Mouse (Mus musculus): ENCODE results near the gene Ercc2. TPM values are rescaled to one million over a fixed set of nuclear protein-coding genes. Genes with fewer than 3 reads are reported as not detected.

Gene Ercc2
- total RNA-seq, 2 experiments from 2014 or later: 13.8 to 18.6 TPM

- peak; percentile 63 for DNase-seq
These were observed 27.9 kb downstream of the Ercc2 start for GRCm38 (mm10) chr7:19409753-19410152.

GRCm38 (mm10) chr7:19410766-19411344 lies 29.0 kb downstream of the Ercc2 start:
- peak; percentile 92 for DNase-seq

- peak; percentile 43 for DNase-seq
These were observed 30.0 kb downstream of the Ercc2 start for GRCm38 (mm10) chr7:19411783-19412182.

GRCm38 (mm10) chr7:19413525-19413924 lies 31.7 kb downstream of the Ercc2 start:
- no peak for DNase-seq

DNA sequence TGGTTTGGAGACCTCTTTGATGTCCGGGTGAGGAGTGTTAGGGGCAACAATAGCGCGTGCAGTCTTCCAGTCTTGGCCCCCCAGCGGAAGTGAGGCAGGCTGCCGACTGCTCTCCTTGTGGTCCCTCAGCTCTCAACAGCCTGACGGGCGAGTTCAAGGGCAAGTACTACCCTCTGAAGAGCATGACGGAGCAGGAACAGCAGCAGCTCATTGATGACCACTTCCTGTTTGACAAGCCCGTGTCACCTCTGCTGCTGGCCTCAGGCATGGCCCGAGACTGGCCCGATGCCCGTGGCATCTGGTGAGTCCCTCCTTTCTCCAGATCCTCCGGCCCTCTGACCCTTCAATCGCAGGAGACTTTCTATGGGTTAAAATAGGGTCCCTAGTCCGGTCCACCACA lies 34.8 kb downstream of the Ercc2 start:
- DNase-seq: no peak

DNA sequence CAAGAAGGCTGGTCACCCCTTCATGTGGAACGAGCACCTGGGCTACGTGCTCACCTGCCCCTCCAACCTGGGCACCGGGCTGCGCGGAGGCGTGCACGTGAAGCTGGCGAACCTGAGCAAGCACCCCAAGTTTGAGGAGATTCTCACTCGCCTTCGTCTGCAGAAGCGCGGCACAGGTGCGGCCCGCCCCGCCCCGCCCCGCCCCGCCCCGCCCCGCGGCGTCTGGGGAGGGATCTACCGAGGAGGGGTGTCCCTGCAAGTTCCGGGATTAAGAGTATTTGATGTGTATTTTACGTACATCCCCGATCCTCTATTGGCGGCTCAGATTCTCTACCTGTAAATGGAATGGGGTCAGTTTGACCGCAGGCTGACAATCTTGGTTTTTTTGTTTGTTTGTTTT lies 38.3 kb downstream of the Ercc2 start:
- DNase-seq: no peak

- peak; percentile 90 for DNase-seq
These were observed 39.2 kb downstream of the Ercc2 start for GRCm38 (mm10) chr7:19420821-19421636.

- no peak for DNase-seq
These were observed 41.3 kb downstream of the Ercc2 start for GRCm38 (mm10) chr7:19423083-19423482.

- DNase-seq: no peak
These were observed 42.2 kb downstream of the Ercc2 start for GRCm38 (mm10) chr7:19424051-19424450.

GRCm38 (mm10) chr7:19426349-19426748 lies 44.5 kb downstream of the Ercc2 start:
- DNase-seq: no peak

- DNase-seq: no peak
These were observed 45.1 kb downstream of the Ercc2 start for GRCm38 (mm10) chr7:19426888-19427287.

DNA sequence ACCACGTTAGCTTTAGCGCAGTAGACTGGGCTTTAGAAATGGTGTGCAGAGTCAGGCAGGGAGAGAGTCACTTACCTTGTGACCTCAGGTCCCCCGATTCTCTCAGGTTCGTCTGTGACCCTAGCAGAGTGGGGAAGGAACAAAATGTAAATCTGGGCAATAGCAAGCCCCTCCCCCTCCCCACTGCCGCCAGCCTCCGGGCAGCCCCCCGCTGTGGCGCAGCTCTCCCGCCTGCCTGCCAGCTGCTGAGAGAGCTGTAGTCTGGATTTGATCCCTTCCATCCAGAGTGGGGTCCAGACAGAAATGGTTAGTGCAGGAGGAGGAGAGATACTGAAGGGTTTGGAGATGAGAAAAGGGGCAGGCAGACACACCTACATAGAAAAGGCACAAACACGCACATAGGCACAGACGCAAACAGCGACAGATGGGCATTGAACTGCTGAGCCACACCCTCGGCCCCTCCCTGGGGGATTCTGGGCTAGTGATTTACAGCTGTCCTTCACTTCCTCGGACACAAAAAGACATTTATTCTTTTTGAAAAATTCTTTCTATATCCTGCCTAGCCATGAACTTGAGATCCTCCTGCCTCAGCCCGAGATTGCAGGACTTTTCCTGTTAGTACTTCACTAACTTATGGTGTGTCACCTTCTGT lies 46.3 kb downstream of the Ercc2 start:
- no peak for DNase-seq

DNA sequence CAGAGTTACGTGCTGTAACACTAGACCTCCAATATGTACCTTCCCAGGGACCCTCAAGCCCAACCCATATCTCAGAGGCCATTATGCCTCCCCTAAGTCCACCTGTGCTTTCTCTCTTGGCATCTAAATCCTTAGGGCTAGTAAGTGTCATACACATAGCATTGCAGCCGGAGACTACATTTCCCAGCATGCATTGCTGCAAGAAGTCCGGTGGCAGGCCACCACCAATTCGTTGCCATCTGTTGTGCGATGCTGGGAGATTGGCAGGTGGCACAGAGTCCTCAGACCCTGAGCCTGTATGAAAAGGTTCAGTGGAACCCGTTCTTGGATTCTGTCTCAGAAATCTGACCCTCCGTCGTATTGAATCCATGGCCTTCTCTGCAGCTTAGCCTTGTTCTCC lies 47.9 kb downstream of the Ercc2 start:
- no peak for DNase-seq

DNA sequence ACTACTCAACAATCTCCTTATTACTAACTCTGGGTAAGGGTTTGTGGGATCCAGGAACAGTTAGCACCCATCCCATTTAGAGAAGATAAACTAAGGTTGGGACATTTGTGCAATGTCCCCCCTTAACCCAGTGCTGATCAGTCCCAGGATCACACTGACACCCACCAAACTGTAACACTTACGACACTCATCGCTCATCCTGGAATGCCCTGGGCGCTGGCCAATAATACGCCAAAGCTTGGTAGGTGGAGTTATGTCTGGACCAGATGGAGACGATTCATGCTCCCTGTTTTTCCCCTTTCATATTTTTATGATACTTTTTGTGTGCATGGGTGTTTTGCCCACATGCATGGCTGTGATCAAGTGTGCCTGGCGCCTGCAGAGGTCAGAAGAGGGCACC lies 48.6 kb downstream of the Ercc2 start:
- DNase-seq: no peak

DNA sequence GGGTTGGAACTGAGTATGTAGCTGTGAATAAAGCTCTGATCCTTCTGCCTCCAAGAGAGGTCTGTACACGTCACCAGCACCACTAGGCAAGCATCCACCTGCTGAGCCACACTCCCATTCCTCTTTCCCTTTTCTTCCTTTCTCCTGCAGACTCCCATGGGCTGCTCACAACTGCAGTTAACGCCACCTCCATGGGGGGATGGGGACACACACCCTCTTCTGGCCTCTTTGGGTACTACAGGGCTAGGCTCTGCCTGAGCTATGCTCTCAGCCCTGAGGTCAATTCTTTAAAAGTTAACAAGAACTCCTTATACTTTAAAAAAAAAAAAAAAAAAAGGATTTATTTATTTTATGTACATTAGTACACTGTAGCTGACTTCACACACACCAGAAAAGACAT lies 50.7 kb downstream of the Ercc2 start:
- DNase-seq: no peak

GRCm38 (mm10) chr7:19436276-19436675 lies 54.5 kb downstream of the Ercc2 start:
- no peak for DNase-seq

DNA sequence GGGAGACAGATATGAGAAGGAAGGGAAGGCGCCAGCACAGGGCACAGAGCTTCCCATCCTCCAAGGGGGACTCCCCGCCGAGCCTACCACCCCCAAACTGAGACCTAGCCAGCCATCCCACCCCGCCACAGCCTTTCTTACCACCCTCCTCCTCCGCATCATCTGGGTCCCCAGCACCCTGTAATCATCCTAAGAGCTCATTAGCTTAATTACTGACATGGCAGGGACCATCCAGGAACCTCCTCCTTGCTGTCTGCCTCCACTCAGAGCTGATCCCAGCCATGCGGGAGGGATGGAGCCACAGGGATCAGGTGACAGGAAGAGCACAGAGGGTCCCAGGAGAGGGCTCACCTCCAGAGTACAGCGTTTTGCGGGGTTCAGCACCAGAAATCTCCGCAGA lies 55.2 kb downstream of the Ercc2 start:
- DNase-seq: no peak

GRCm38 (mm10) chr7:19441448-19442091 lies 59.8 kb downstream of the Ercc2 start:
- no peak for DNase-seq

DNA sequence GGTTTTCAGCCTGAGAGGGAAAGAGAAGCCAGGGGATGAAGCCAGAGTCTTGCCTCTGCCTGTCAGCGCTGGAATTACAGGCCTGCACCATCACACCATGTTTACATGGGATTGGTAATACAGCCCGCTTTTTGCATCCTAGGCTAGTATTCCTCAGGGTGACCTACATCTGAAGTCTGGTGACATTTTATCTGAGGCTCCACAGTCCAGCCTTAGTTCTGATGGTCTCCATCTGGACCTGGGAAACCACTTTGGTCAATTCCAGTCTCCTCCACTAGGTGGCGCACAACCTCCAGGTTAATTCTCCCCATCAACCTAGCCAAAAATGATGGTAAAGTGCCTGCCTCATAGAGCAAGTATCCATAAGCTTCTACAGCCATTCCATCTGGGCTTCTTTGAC lies 61.5 kb downstream of the Ercc2 start:
- DNase-seq: peak; percentile 94

GRCm38 (mm10) chr7:19444801-19445200 lies 63.0 kb downstream of the Ercc2 start:
- DNase-seq: no peak

All from heart, postnatal 4 days (tissue).